25 mouse cellular contexts compared by ENCODE assay signal in the genomic region with DNA sequence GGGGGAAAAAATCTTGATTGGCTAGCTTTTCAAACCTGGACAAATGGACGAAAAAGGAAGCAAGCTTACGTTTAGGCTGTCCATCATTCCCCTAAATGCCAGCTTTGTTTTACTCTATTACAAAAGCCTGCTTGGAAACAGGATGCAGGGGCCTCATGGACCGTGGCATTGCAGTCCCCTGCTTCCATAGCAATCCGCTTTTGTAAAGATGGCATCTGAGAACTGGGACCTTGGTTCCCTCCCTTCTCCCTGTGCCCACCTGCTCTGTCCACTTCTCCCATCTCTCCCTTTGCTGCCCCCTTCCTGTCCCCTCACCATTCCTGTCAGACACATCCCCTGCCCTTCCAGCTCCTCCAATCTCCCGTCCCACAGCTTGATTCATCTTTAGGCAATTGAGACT.
"Had no signal": no experiment of that assay in that cellular context is flagged by ENCODE, and none has a peak within 500 bp of the region (broad histone marks: within the 10 kb centered on the region; RNA-seq: fewer than 3 reads in every experiment).

No protein-coding gene starts in this region.

- H3K9ac ChIP-seq: heart, embryonic 12.5 days; hindbrain, embryonic 13.5 days; intestine, embryonic 15.5 days; kidney, embryonic 15.5 days; limb, embryonic 12.5 days had no signal

- H3K36me3 ChIP-seq: heart, embryonic 10.5 days; heart, embryonic 12.5 days; hindbrain, embryonic 13.5 days; intestine, embryonic 15.5 days; kidney, embryonic 15.5 days; limb, embryonic 10.5 days; limb, embryonic 12.5 days had no signal

- H3K27ac ChIP-seq: gastrocnemius, adult 2 months; heart, embryonic 10.5 days; hindbrain, embryonic 13.5 days; intestine, embryonic 15.5 days; kidney, embryonic 15.5 days; kidney, postnatal 0 days; limb, embryonic 10.5 days; limb, embryonic 12.5 days had no signal

- H3K4me3 ChIP-seq: gastrocnemius, adult 2 months; heart, embryonic 10.5 days; heart, embryonic 12.5 days; hindbrain, embryonic 13.5 days; intestine, embryonic 15.5 days; kidney, embryonic 15.5 days; limb, embryonic 10.5 days; limb, embryonic 12.5 days had no signal

- H3K4me1 ChIP-seq: heart, embryonic 10.5 days; heart, embryonic 12.5 days; intestine, embryonic 15.5 days; kidney, embryonic 15.5 days had no signal

- H3K27me3 ChIP-seq: heart, embryonic 12.5 days; intestine, embryonic 15.5 days; kidney, embryonic 15.5 days; limb, embryonic 12.5 days had no signal

- H3K9me3 ChIP-seq: heart, embryonic 10.5 days; heart, embryonic 12.5 days; hindbrain, embryonic 13.5 days; intestine, embryonic 15.5 days; kidney, embryonic 15.5 days; limb, embryonic 10.5 days; limb, embryonic 12.5 days had no signal

- DNase-seq: gastrocnemius, adult 2 months; gastrocnemius, postnatal 10 days; gastrocnemius, postnatal 25 days; heart, adult 18-20 months; heart, postnatal 10 days; heart, postnatal 4 days; kidney, adult 11 months; kidney, adult 2 months; kidney, adult 9 months; kidney, postnatal 14 days; kidney, postnatal 36 days; layer of hippocampus, adult 9-11 months; layer of hippocampus, postnatal 36 days; liver had no signal

- ATAC-seq: forebrain, embryonic 16.5 days; inflammation-experienced regulatory T-cells, adult 6 months; intestine, embryonic 15.5 days had no signal

- H3K4me2 ChIP-seq: heart, embryonic 12.5 days; hindbrain, embryonic 13.5 days; intestine, embryonic 15.5 days; kidney, embryonic 15.5 days; limb, embryonic 12.5 days; liver, embryonic 11.5 days had no signal
